Mouse (Mus musculus) hindbrain, embryonic 14.5 days (tissue): ENCODE results near the gene Gm11938. TPM values are rescaled to one million over a fixed set of nuclear protein-coding genes. Genes with fewer than 3 reads are reported as not detected.

ENCODE experiments used
- ATAC-seq: fragments of 200-750 bp; cut with Nextera tagmentation; 2 replicates; pipeline ENCODE4 v1.8.0; 2017; ENCODE audit warnings: moderate number of reproducible peaks, mild to moderate bottlenecking, moderate TSS enrichment, moderate library complexity; ENCODE audit not compliant: low FRiP score
- DNase-seq: peaks from one replicate; pipeline ENCODE4 v3.0.0-alpha.2; 2015; ENCODE audit warnings: low spot score
- H3K27ac ChIP-seq: fragments of 300-500 bp; sonication (generic); 2 replicates; pipeline ENCODE4 v1.5.1; 2014; ENCODE audit warnings: mild to moderate bottlenecking, moderate library complexity
- H3K27me3 ChIP-seq: fragments of 300-500 bp; sonication (generic); 2 replicates; pipeline ENCODE4 v1.6.1; 2014; ENCODE audit warnings: mild to moderate bottlenecking, low read length, mixed read lengths; ENCODE audit not compliant: control insufficient read depth, insufficient read depth
- H3K36me3 ChIP-seq: fragments of 300-500 bp; sonication (generic); replicated peaks from 2 replicates; pipeline ENCODE4 v1.6.1; 2014; ENCODE audit not compliant: control insufficient read depth, insufficient read depth
- H3K4me1 ChIP-seq: fragments of 300-500 bp; sonication (generic); replicated peaks from 2 replicates; pipeline ENCODE4 v1.6.1; 2014; ENCODE audit warnings: antibody characterized with exemption, low read length, mixed read lengths; ENCODE audit not compliant: control insufficient read depth, insufficient read depth
- H3K4me2 ChIP-seq: fragments of 300-500 bp; sonication (generic); replicated peaks from 2 replicates; pipeline ENCODE4 v1.6.1; 2014; ENCODE audit warnings: mild to moderate bottlenecking, moderate library complexity
- H3K4me3 ChIP-seq: fragments of 300-500 bp; sonication (generic); replicated peaks from 2 replicates; pipeline ENCODE4 v1.5.1; 2014; ENCODE audit warnings: mild to moderate bottlenecking, low read length
- H3K9ac ChIP-seq: fragments of 300-500 bp; sonication (generic); 2 replicates; pipeline ENCODE4 v1.6.1; 2014
- H3K9me3 ChIP-seq: fragments of 300-500 bp; sonication (generic); 2 replicates; pipeline ENCODE4 v1.6.1; 2016; ENCODE audit warnings: low read length; ENCODE audit not compliant: control insufficient read depth
- WGBS: fragments of 180-500 bp; shearing (Covaris S2); extraction: QIAGEN DNeasy Blood & Tissue Kit; methylation state at CpG from one replicate; pipeline ENCODE4 v1.1.7; 2014; 5-methylcytosine and 5-hydroxymethylcytosine counted together
- polyA plus RNA-seq: library from polyadenylated mRNA; unstranded; fragments of >200 nt; fragmentation: Nextera tagmentation; extraction: Ambion mirVana; gene quantifications from 2 replicates; pipeline ENCODE4 v1.2.1, GENCODE M21; 2014

Gene Gm11938
- polyA plus RNA-seq, 1 experiment from 2014 or later: not detected

GRCm38 (mm10) chr11:99581564-99581963 lies 21.5 kb downstream of the Gm11938 start:
- Histone ChIP-seq H3K4me2 (no peak overlapping the region), H3K4me1 (no peaks in the 10 kb centered on the region), H3K4me3 (no peak overlapping the region), H3K9ac (no peak overlapping the region), H3K27me3 (no peaks in the 10 kb centered on the region), H3K36me3 (no peaks in the 10 kb centered on the region), H3K9me3 (no peaks in the 10 kb centered on the region), H3K27ac (no peak overlapping the region)
- no peak for ATAC-seq
- 91% methylated on average over 6 of the region's 6 CpGs for WGBS
- no peak for DNase-seq

GRCm38 (mm10) chr11:99581051-99581450 lies 22.1 kb downstream of the Gm11938 start:
- ATAC-seq (no peak), DNase-seq (no peak)

GRCm38 (mm10) chr11:99580636-99581035 lies 22.5 kb downstream of the Gm11938 start, which contains the start of gene Krtap1-5:
Krtap1-5 (minus strand) TSS chr11:99581016.
- H3K9me3 ChIP-seq: no peaks in the 10 kb centered on the region
- H3K27me3 ChIP-seq: no peaks in the 10 kb centered on the region
- no peak for DNase-seq
- 91% methylated on average over 6 of the region's 6 CpGs for WGBS
- ATAC-seq: no peak
- H3K27ac ChIP-seq: no peak within 1 kb of the TSS
- H3K4me2 ChIP-seq: no peak within 1 kb of the TSS
- no peaks in the 10 kb centered on the region for H3K36me3 ChIP-seq
- H3K9ac ChIP-seq: no peak within 1 kb of the TSS
- no peaks in the 10 kb centered on the region for H3K4me1 ChIP-seq
- no peak within 1 kb of the TSS for H3K4me3 ChIP-seq

More at GRCm38 (mm10) chr11:99581051-99581450, 22.1 kb downstream of the Gm11938 start:
- Histone ChIP-seq H3K4me3 (no peak overlapping the region), H3K4me1 (no peaks in the 10 kb centered on the region), H3K27me3 (no peaks in the 10 kb centered on the region), H3K9ac (no peak overlapping the region), H3K4me2 (no peak overlapping the region), H3K36me3 (no peaks in the 10 kb centered on the region), H3K27ac (no peak overlapping the region), H3K9me3 (no peaks in the 10 kb centered on the region)
- whole genome bisulfite sequencing: 92% methylated on average over 5 of the region's 5 CpGs

GRCm38 (mm10) chr11:99574106-99574505 lies 29.0 kb downstream of the Gm11938 start:
- ATAC-seq (peak; percentile 66), DNase-seq (peak; percentile 84)
- Histone ChIP-seq H3K4me2 (peak overlapping the region; percentile 36), H3K27me3 (no peaks in the 10 kb centered on the region), H3K9me3 (no peaks in the 10 kb centered on the region), H3K9ac (no peak overlapping the region), H3K27ac (no peak overlapping the region), H3K4me3 (no peak overlapping the region), H3K36me3 (no peaks in the 10 kb centered on the region), H3K4me1 (no peaks in the 10 kb centered on the region)
- 6% methylated on average over 7 of the region's 7 CpGs for WGBS

DNA sequence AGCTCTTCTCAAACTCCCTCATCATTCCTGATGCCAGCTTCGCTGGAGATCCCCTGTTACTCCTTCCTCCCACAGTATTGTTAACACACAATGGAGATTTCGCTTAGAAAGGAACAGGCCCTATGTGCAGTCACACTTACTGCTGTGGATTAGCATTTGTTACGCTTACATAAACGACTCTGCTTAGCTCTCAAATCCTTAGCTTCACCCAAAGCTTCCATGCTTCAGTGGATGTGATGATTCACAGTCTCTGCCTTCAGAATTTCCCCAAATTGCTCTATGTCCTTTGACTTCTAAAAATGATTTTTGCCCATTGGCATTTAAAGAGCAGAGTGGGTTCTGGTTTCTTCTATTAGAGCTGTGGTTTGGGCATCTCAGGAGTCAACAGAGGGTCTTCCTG lies 29.9 kb downstream of the Gm11938 start:
- no peak for DNase-seq

GRCm38 (mm10) chr11:99566530-99566929 lies 36.6 kb downstream of the Gm11938 start, which contains the start of gene Krtap3-1:
Krtap3-1 (minus strand) TSS chr11:99566630.
- Histone ChIP-seq H3K4me3 (no peak within 1 kb of the TSS), H3K27me3 (no peaks in the 10 kb centered on the region), H3K4me2 (no peak within 1 kb of the TSS), H3K9ac (no peak within 1 kb of the TSS), H3K27ac (no peak within 1 kb of the TSS), H3K9me3 (no peaks in the 10 kb centered on the region), H3K36me3 (no peaks in the 10 kb centered on the region), H3K4me1 (no peaks in the 10 kb centered on the region)
- ATAC-seq (no peak), DNase-seq (no peak)
- 96% methylated on average over 7 of the region's 7 CpGs for WGBS

More for the DNA sequence above, 29.9 kb downstream of the Gm11938 start:
- no peaks in the 10 kb centered on the region for H3K9me3 ChIP-seq
- 38% methylated on average over 4 of the region's 4 CpGs for WGBS
- no peak overlapping the region for H3K9ac ChIP-seq
- no peak overlapping the region for H3K4me3 ChIP-seq
- H3K4me2 ChIP-seq: no peak overlapping the region
- no peaks in the 10 kb centered on the region for H3K27me3 ChIP-seq
- ATAC-seq: no peak
- no peak overlapping the region for H3K27ac ChIP-seq
- H3K4me1 ChIP-seq: no peaks in the 10 kb centered on the region
- no peaks in the 10 kb centered on the region for H3K36me3 ChIP-seq

DNA sequence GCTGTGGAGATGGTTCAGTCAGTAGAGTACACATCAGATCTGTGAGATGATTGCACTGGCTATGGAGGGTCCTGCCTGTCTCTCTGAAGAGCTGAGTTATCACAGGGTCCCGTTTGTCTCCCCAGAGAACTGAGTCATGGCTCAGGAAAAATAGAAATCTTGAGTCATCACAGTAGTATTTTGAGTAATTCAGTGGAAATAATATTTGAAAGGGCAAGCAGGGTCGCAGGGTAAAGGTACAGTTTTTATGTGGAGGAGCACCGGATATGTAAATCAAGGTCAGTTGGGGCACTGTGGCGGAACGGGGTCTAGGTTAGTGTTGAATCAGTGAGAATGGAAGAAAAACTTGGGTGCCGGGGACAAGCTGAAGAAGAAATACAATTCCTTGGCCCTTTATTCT lies 40.5 kb downstream of the Gm11938 start:
- no peaks in the 10 kb centered on the region for H3K36me3 ChIP-seq
- H3K4me3 ChIP-seq: no peak overlapping the region
- DNase-seq: no peak
- H3K27ac ChIP-seq: no peak overlapping the region
- no peaks in the 10 kb centered on the region for H3K9me3 ChIP-seq
- H3K27me3 ChIP-seq: no peaks in the 10 kb centered on the region
- ATAC-seq: no peak
- H3K4me2 ChIP-seq: no peak overlapping the region
- no peaks in the 10 kb centered on the region for H3K4me1 ChIP-seq
- 85% methylated on average over 6 of the region's 6 CpGs for WGBS
- no peak overlapping the region for H3K9ac ChIP-seq

DNA sequence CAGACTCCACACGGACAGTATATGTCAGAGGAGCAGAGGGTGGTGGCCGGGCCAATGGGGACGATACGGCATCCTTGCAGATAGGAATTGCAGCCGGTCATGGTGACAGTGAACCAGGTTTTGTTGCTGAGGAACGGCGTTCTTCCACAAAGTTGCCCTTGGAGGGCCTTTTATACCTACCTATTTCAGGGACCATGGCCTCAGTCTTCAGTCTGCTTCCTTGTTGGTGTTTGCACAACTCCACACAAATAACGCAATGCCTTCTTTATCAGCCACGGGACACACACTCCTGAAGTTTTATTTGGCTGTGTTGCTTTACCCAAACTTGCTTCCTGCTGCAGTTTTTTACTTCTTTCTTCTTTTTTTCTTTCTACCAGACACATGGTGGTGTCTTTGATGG lies 43.7 kb downstream of the Gm11938 start, which contains the start of gene Gm11939:
Gene Gm11939 (minus strand): TSS at position 101 of the 400 bp plus-strand sequence.
- no peak for ATAC-seq
- no peaks in the 10 kb centered on the region for H3K36me3 ChIP-seq
- H3K27me3 ChIP-seq: no peaks in the 10 kb centered on the region
- no peaks in the 10 kb centered on the region for H3K9me3 ChIP-seq
- no peak within 1 kb of the TSS for H3K9ac ChIP-seq
- no peaks in the 10 kb centered on the region for H3K4me1 ChIP-seq
- no peak within 1 kb of the TSS for H3K4me2 ChIP-seq
- no peak for DNase-seq
- 94% methylated on average over 9 of the region's 9 CpGs for WGBS
- H3K4me3 ChIP-seq: no peak within 1 kb of the TSS
- no peak within 1 kb of the TSS for H3K27ac ChIP-seq

DNA sequence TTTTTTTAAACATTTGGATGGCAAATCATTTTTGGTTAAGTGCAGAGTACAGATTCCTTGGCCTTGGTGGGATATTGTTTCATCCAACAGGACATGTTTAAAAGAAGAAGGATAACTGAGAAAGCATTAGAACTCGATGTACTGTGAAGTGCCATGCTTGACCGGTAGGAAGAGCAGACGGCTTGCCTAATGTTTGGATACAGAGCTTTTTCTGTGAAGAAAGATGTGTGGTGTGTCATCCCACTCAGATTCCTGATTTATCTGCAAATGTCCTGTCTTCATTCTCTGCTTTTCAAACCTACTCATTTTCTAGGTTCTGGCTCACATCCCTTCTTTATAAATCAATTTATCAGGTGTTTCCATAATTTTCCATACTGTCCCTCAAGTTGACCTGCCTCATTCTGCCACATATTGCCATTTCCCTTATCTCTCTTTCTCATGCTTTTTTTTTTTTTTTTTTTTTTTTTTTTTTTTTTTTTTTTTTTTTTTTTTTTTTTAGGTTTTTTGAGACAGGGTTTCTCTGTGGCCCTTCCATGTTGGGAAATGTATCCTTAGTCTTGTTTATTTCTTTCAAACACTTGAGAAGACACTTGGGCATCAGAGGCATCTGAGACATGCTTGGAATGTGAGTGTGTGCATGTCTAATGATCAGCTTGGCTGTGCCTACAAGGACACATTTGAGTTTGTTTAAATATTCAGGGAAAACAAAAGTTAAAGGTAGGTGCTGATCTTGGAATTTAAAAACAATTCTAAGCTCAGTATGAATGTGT lies 44.9 kb downstream of the Gm11938 start:
- ATAC-seq: no peak
- 85% methylated on average over 3 of the region's 3 CpGs for WGBS
- no peak overlapping the region for H3K4me2 ChIP-seq

More for the DNA sequence above, 44.9 kb downstream of the Gm11938 start:
- Histone ChIP-seq H3K4me3 (no peak overlapping the region), H3K27me3 (no peaks in the 10 kb centered on the region), H3K4me1 (no peaks in the 10 kb centered on the region), H3K9me3 (no peaks in the 10 kb centered on the region), H3K27ac (no peak overlapping the region), H3K36me3 (no peaks in the 10 kb centered on the region), H3K9ac (no peak overlapping the region)
- no peak for DNase-seq
